Mouse (Mus musculus) hindbrain, embryonic 16.5 days (tissue): ENCODE results near the gene Olfr478. TPM values are rescaled to one million over a fixed set of nuclear protein-coding genes. Genes with fewer than 3 reads are reported as not detected.
"Not testable (repeated sequence)": the region's sequence is repeated elsewhere in the genome, so short reads cannot be mapped to it uniquely, and the experiment has no call there.

ENCODE experiments used
- ATAC-seq: fragments of 200-750 bp; cut with Nextera tagmentation; 2 replicates; pipeline ENCODE4 v1.8.0; 2017; ENCODE audit warnings: moderate TSS enrichment, moderate library complexity
- H3K27ac ChIP-seq: fragments of 300-500 bp; sonication (generic); 2 replicates; pipeline ENCODE4 v1.5.1; 2014; ENCODE audit warnings: low read depth, mild to moderate bottlenecking, control low read depth, low read length, moderate library complexity
- H3K27me3 ChIP-seq: fragments of 300-500 bp; sonication (generic); replicated peaks from 2 replicates; pipeline ENCODE4 v1.6.1; 2014; ENCODE audit warnings: low read length; ENCODE audit not compliant: control insufficient read depth, insufficient read depth
- H3K36me3 ChIP-seq: fragments of 300-500 bp; sonication (generic); 2 replicates; pipeline ENCODE4 v1.6.1; 2014; ENCODE audit warnings: mild to moderate bottlenecking, low read length, moderate library complexity, mixed read lengths; ENCODE audit not compliant: control insufficient read depth, insufficient read depth
- H3K4me1 ChIP-seq: fragments of 300-500 bp; sonication (generic); 2 replicates; pipeline ENCODE4 v1.6.1; 2014; ENCODE audit warnings: low read depth, low read length; ENCODE audit not compliant: control insufficient read depth, insufficient read depth
- H3K4me2 ChIP-seq: fragments of 300-500 bp; sonication (generic); 2 replicates; pipeline ENCODE4 v1.6.1; 2014; ENCODE audit warnings: mild to moderate bottlenecking, low read length, control low read depth, moderate library complexity
- H3K4me3 ChIP-seq: fragments of 300-500 bp; sonication (generic); 2 replicates; pipeline ENCODE4 v1.5.1; 2014; ENCODE audit warnings: mild to moderate bottlenecking, low read length, control low read depth, moderate library complexity
- H3K9ac ChIP-seq: fragments of 300-500 bp; sonication (generic); 2 replicates; pipeline ENCODE4 v1.6.1; 2014; ENCODE audit warnings: low read depth, mild to moderate bottlenecking, control low read depth, low read length, moderate library complexity
- H3K9me3 ChIP-seq: fragments of 300-500 bp; sonication (generic); 2 replicates; pipeline ENCODE4 v1.6.1; 2014; ENCODE audit warnings: mild to moderate bottlenecking, low read length, moderate library complexity; ENCODE audit not compliant: control insufficient read depth
- WGBS: fragments of 180-500 bp; shearing (Covaris S2); extraction: QIAGEN DNeasy Blood & Tissue Kit; methylation state at CpG from one replicate; pipeline ENCODE4 v1.1.7; 2014; 5-methylcytosine and 5-hydroxymethylcytosine counted together
- polyA plus RNA-seq: library from polyadenylated mRNA; unstranded; fragments of >200 nt; fragmentation: Nextera tagmentation; extraction: Ambion mirVana; gene quantifications from 2 replicates; pipeline ENCODE4 v1.2.1, GENCODE M21; 2015

Olfr478 gene
- polyA plus RNA-seq: not detected in 2 replicates

GRCm38 (mm10) chr7:108033889-108034288 is at the start of gene Olfr478:
TSS of gene Olfr478 (minus strand) at chr7:108033989.
- Histone ChIP-seq H3K27ac (no peak within 1 kb of the TSS), H3K9me3 (no peaks in the 10 kb centered on the region), H3K4me2 (no peak within 1 kb of the TSS), H3K36me3 (no peaks in the 10 kb centered on the region), H3K4me3 (no peak within 1 kb of the TSS), H3K9ac (no peak within 1 kb of the TSS), H3K27me3 (no peaks in the 10 kb centered on the region), H3K4me1 (no peaks in the 10 kb centered on the region)
- ATAC-seq: no peak
- WGBS: 85% methylated on average over 3 of the region's 3 CpGs

GRCm38 (mm10) chr7:108079555-108079954 is 45.8 kb upstream of the Olfr478 start, which contains the start of gene Olfr481:
TSS of gene Olfr481 (plus strand) at chr7:108079855.
- no peak for ATAC-seq
- Histone ChIP-seq H3K27me3 (no peaks in the 10 kb centered on the region), H3K4me2 (no peak within 1 kb of the TSS), H3K9ac (no peak within 1 kb of the TSS), H3K9me3 (no peaks in the 10 kb centered on the region), H3K4me3 (no peak within 1 kb of the TSS), H3K27ac (no peak within 1 kb of the TSS), H3K4me1 (no peaks in the 10 kb centered on the region), H3K36me3 (no peaks in the 10 kb centered on the region)

- no peaks in the 10 kb centered on the region for H3K36me3 ChIP-seq
- H3K4me3 ChIP-seq: no peak within 1 kb of the TSS
- H3K9ac ChIP-seq: no peak within 1 kb of the TSS
- H3K9me3 ChIP-seq: no peaks in the 10 kb centered on the region
- no peak for ATAC-seq
- H3K4me2 ChIP-seq: no peak within 1 kb of the TSS
- H3K27ac ChIP-seq: no peak within 1 kb of the TSS
- no peaks in the 10 kb centered on the region for H3K4me1 ChIP-seq
- 88% methylated on average over 1 of the region's 1 CpGs for WGBS
- H3K27me3 ChIP-seq: no peaks in the 10 kb centered on the region
These were observed 33.5 kb upstream of the Olfr478 start, which contains the start of gene Olfr480 for GRCm38 (mm10) chr7:108067246-108067645. TSS of gene Olfr480 (minus strand) at chr7:108067346.

GRCm38 (mm10) chr7:108050393-108050792 is 16.6 kb upstream of the Olfr478 start, which contains the start of gene Olfr479:
TSS of gene Olfr479 (plus strand) at chr7:108050693.
- H3K9ac ChIP-seq: no peak within 1 kb of the TSS
- no peak within 1 kb of the TSS for H3K27ac ChIP-seq
- no peaks in the 10 kb centered on the region for H3K4me1 ChIP-seq
- WGBS: 92% methylated on average over 2 of the region's 2 CpGs
- H3K4me2 ChIP-seq: no peak within 1 kb of the TSS
- no peaks in the 10 kb centered on the region for H3K36me3 ChIP-seq
- no peaks in the 10 kb centered on the region for H3K9me3 ChIP-seq
- no peak within 1 kb of the TSS for H3K4me3 ChIP-seq
- no peaks in the 10 kb centered on the region for H3K27me3 ChIP-seq
- no peak for ATAC-seq

- not testable (repeated sequence) for H3K9ac ChIP-seq, H3K4me3 ChIP-seq, ATAC-seq, H3K9me3 ChIP-seq, H3K4me2 ChIP-seq, H3K27me3 ChIP-seq, H3K27ac ChIP-seq, H3K4me1 ChIP-seq, H3K36me3 ChIP-seq
These were observed 19.5 kb downstream of the Olfr478 start for GRCm38 (mm10) chr7:108014256-108014655.

- Histone ChIP-seq H3K4me1 (no peaks in the 10 kb centered on the region), H3K9me3 (no peaks in the 10 kb centered on the region), H3K4me2 (no peak within 1 kb of the TSS), H3K4me3 (no peak within 1 kb of the TSS), H3K9ac (no peak within 1 kb of the TSS), H3K27me3 (no peaks in the 10 kb centered on the region), H3K27ac (no peak within 1 kb of the TSS), H3K36me3 (no peaks in the 10 kb centered on the region)
- no peak for ATAC-seq
- WGBS: 80% methylated on average over 2 of the region's 2 CpGs
These were observed 47.4 kb downstream of the Olfr478 start, which contains the start of gene Olfr477 for GRCm38 (mm10) chr7:107986393-107986792. TSS of gene Olfr477 (plus strand) at chr7:107986693.

Other genes starting within 250 kb of the Olfr478 start
- not detected in 2 replicates for gene Ovch2, start 232.8 kb downstream of the Olfr478 start, polyA plus RNA-seq
- not detected in 2 replicates for gene Olfr467, start 221.7 kb downstream of the Olfr478 start, polyA plus RNA-seq
- gene Olfr469, start 208.4 kb downstream of the Olfr478 start, polyA plus RNA-seq: not detected in 2 replicates
- not detected in 2 replicates for gene Olfr470, start 186.5 kb downstream of the Olfr478 start, polyA plus RNA-seq
- not detected in 2 replicates for gene Olfr472, start 136.1 kb downstream of the Olfr478 start, polyA plus RNA-seq
- gene Olfr473, start 103.5 kb downstream of the Olfr478 start, polyA plus RNA-seq: not detected in 2 replicates
- gene Olfr474, start 79.3 kb downstream of the Olfr478 start, polyA plus RNA-seq: not detected in 2 replicates
- not detected in 2 replicates for gene Olfr476, start 69.2 kb downstream of the Olfr478 start, polyA plus RNA-seq
- not detected in 2 replicates for gene Olfr477, start 47.3 kb downstream of the Olfr478 start, polyA plus RNA-seq
- gene Olfr479, start 16.7 kb upstream of the Olfr478 start, polyA plus RNA-seq: not detected in 2 replicates
- not detected in 2 replicates for gene Olfr480, start 33.4 kb upstream of the Olfr478 start, polyA plus RNA-seq
- not detected in 2 replicates for gene Olfr481, start 45.9 kb upstream of the Olfr478 start, polyA plus RNA-seq
- 0.11 and 0.26 TPM in 2 replicates for gene Olfr482, start 63.6 kb upstream of the Olfr478 start, polyA plus RNA-seq
- gene Olfr483, start 66.9 kb upstream of the Olfr478 start, polyA plus RNA-seq: not detected in 2 replicates
- gene Olfr484, start 93.5 kb upstream of the Olfr478 start, polyA plus RNA-seq: not detected in 2 replicates
- not detected in 2 replicates for gene Olfr485, start 125.9 kb upstream of the Olfr478 start, polyA plus RNA-seq
- gene Olfr486, start 138.8 kb upstream of the Olfr478 start, polyA plus RNA-seq: not detected in 2 replicates
- gene Olfr487, start 180.6 kb upstream of the Olfr478 start, polyA plus RNA-seq: not detected in 2 replicates
- not detected in 2 replicates for gene Olfr488, start 224.4 kb upstream of the Olfr478 start, polyA plus RNA-seq